Mouse (Mus musculus) ovary, postnatal 10 days (tissue): Measurements from ENCODE around the gene Iqcf3.
A peak's percentile ranks its signal among the peaks of the same experiment; 100 is the strongest.
"Not testable (repeated sequence)": the region's sequence is repeated elsewhere in the genome, so short reads cannot be mapped to it uniquely, and the experiment has no call there.

ENCODE experiments used
- DNase-seq: peaks from one replicate; pipeline ENCODE4 v3.0.0; 2022; ENCODE audit warnings: low spot score

The Iqcf3 gene

GRCm38 (mm10) chr9:106509356-106509755 is 52.1 kb downstream of the Iqcf3 start:
- no peak for DNase-seq

DNA sequence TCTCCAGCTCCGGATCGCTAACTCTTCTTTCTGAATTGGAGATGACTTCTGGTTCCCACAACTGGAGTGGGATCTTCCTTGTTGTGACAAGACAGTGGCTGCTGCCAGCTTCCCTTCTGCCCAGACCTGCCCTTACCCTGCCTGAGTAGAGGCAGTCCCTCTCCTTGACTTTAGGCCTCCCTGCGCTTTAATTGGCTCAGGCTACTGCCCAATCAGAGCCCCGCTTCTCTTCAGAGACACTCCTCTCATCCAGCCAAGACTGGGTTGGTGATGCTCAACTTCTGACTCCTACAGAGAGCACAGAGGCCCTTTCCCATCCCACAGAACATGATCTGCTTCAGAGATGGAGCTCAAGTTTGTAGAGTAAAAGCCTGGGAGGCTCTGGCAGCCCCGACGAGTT is 57.2 kb downstream of the Iqcf3 start:
- DNase-seq = no peak

- no peak for DNase-seq
These were observed 59.6 kb downstream of the Iqcf3 start for GRCm38 (mm10) chr9:106501846-106502245.

DNA sequence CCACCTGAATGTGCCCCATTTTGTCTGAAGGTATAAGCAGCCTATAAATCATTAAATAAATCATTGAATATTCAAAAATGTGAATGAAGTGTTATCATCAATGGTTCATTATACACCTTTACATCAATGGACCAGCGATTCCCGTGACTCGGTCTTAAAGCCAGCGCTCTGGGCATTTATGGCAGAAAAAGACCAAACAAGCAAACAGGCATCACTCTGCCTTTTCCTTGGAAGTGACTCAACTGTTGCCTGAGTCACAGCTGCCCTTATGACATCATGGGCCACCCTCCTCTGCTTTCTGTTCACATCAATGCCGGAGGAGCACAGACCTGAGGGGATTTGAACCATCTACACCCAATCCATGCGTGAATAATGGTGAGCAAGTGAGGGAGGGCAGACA is 61.8 kb downstream of the Iqcf3 start, which contains the start of gene Iqcf1:
Gene Iqcf1, plus strand, starts transcription at position 301 of the 400 bp plus-strand sequence.
- no peak for DNase-seq

- not testable (repeated sequence) for DNase-seq
These were observed 73.8 kb downstream of the Iqcf3 start for GRCm38 (mm10) chr9:106487602-106488001.

DNA sequence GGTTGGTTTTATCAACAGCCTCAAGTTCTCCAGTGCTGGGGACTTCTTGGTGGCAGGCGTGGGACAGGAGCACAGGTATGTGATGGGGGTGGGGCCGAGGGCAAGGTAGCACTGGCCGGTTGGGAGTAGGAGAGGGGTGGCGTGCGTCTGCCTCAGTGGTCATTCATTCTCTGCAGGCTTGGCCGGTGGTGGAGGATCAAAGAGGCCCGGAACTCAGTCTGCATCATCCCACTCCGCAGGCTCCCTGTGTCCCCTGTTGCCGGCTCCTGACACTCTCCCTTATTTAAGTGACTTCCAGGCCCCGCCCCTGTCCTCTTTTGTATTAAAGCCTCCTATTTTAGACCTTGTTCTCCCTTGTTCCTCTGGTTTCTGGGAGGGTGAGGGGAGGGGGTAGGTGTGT is 76.4 kb downstream of the Iqcf3 start:
- no peak for DNase-seq

DNA sequence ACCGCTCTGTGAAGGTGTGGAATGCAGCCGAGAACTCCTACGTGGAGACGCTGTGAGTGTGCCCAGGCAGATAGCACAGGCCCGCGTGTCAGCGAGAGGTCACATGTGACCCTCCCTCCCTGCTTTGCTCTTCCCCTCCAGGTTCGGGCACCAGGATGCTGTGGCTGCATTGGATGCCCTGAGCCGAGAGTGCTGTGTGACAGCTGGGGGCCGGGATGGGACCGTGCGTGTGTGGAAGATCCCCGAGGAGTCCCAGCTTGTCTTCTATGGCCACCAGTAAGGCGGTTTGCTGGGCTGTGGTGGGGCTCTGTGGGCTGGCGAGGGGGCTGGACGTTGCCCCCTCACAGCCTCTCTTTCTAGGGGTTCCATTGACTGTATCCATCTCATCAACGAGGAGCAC is 77.8 kb downstream of the Iqcf3 start:
- DNase-seq = no peak

DNA sequence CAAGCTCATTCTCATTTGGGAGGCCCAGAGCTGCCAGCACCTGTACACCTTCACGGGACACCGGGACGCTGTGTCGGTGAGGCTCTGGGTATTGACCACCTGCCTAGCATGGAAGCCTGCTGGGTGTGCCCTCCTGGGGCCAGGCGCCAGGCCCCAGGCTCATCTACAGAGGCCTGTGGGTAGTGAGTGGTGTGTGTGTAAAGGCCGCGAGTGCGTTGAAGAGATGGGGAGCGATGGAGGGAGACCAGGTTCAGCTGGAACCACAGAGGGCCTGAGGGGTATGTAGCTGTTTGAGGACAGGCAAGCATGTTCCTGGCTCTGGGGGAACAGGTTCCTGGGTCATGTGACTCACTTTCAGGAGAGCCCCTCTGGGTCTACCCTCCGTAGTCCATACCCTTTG is 78.3 kb downstream of the Iqcf3 start:
- DNase-seq = no peak

DNA sequence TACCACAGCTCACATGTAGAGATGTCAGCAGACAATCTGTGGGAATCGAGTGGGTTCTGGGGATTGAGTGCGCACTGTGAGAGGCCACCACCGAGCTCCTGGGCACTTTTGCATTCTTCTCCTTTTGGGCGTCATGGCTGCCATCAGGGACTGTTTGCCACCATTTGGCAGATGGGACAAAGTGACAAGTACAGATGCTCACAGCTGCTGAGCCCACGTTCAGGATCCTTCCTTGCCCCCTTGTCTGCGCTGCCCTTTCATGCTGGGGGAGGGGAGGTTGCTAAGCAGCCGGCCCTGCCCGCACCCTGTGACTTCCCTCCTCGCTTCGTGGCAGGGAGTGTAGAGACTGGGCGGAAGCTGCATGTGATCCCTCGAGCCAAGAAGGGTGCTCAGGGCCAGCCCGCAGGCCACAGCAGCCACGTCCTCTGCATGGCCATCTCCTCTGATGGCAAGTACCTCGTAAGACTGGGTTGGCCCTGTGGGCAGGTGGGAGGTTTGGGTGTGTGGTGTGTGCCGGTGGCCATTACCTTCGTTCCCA is 78.8 kb downstream of the Iqcf3 start:
- no peak for DNase-seq

GRCm38 (mm10) chr9:106481676-106482075 is 79.8 kb downstream of the Iqcf3 start:
- no peak for DNase-seq

DNA sequence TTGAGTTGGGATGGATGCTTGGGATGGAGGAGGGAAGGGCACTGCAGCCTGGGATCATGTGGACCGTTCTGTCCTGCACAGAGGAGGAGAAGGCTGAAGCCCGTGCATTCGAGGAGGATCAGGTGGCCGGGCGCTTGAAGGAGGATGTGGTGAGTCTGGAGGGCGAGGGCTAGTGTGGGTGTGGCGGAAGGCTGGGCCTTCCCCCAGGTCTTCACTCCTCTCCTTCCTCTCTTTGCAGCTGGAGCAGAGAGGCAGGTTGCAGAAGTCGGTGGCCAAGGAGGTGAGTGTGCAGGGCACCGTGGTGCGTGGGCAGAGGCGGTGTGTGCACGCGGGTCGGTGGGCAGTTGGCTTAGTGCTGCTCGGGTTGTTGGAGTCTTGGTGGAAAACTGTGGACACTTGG is 80.4 kb downstream of the Iqcf3 start:
- DNase-seq = no peak

DNA sequence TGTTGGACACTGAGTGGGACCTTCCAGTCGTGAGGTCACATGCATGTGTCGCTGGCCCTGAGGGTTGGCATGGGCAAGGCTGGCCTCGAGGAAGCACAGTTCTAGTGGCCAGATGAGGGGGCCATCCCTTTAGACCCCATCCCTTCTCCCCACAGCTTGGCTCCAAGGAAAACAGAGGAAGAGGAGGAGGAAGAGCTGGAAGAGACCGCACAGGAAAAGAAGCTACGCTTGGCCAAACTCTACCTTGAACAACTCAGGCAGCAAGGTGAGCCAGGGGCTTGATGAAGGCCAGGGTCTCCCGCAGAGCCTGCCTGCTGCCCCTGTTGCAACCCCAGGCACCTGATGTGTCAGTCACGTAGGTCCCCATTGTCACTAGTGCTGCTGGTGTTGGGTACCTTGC is 80.9 kb downstream of the Iqcf3 start:
- no peak for DNase-seq

DNA sequence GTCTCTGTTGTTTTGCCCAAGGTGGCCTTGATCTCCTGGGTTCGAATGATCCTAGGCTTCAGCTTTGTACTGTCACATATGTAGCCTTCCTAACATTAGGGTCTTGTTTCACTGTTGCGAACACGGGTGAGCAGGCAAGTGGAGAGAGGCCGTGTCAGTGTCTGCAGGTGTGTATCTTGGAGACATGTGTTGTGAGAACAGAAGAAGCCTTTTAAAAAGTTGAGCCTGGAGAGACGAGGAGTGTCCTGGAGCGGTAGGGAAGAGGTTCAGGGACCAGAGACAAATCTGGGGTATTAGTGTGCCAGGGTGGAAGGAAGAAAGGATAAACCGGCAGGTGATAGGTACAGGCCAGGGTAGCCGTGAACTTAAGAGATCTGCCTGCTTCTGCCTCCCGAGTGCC is 83.3 kb downstream of the Iqcf3 start:
- DNase-seq = no peak

DNA sequence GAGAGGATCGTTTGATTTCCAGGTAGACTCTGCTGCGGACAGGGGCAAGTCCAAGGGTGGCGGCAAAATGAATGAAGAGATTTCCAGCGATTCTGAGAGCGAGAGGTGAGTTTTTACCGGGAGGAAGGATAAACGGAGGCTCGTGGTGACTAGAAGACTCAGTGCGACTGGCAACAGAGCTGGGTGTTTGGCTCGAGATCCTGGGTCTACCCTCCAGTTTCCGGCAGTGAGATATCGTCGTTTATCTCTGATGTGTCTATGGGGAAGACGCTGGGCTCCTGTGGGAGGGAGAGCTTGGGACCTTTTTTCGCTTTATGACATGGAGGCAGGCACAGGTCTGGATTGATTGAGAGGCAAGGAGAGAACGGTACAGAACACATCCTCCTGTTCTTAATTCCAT is 83.8 kb downstream of the Iqcf3 start:
- DNase-seq = no peak

DNA sequence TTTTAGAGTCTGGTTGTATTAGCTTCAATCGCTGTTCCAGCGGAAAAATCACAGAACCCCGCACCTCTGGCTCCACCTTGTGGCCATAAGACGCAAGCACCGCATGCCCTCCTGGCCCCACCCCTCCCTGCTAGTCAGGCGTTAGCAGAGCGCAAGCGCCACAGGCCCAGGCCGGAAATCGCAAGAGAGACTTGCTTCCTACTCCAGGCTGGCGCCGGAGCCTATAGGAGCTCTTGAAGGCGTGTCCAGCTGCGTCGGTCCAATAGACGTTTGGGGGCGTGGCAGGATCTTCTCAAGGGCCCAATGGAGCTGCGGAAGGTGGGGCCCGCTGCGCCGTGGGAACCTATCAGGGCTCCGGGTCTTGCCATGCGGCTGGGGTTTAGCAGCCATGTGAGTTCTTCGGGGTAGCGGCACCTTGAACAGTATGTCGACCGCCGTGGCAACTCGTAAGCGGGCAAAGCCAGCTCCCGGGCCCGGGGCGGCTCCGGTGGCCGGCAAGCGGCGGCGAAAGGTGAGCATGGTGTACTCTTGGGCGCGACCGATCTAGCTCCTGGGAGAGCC is 84.4 kb downstream of the Iqcf3 start, which contains the start of gene Parp3:
Gene Parp3, minus strand, starts transcription at position 26 of the 561 bp plus-strand sequence.
- peak; percentile 96 for DNase-seq

- DNase-seq = no peak
These were observed 85.2 kb downstream of the Iqcf3 start for GRCm38 (mm10) chr9:106476002-106476923.

- DNase-seq = no peak
These were observed 85.8 kb downstream of the Iqcf3 start, which contains the start of gene Rrp9 for GRCm38 (mm10) chr9:106475663-106476001. Gene Rrp9, plus strand, starts transcription at chr9:106475963.

DNA sequence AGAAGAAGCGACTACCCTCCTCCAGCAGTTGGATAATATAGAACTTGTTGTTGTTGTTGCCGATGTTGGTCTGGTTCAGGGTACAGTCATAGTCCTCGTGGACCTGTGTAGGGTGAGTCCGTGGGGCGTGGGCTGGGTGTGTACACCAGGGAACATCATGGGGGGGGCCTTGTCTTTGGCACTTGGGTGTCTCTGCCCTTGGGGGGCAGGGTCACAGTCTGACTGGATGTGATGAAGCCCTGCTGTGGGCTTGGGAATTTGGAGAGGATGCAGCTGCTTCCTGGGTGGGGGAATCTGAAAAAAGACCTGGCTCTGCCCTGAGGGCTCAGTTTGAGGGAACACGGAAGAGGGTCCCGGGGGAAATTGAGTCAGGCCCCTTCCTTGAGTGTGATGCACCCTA is 86.4 kb downstream of the Iqcf3 start:
- DNase-seq = no peak

GRCm38 (mm10) chr9:106474456-106474855 is 87.0 kb downstream of the Iqcf3 start:
- no peak for DNase-seq

DNA sequence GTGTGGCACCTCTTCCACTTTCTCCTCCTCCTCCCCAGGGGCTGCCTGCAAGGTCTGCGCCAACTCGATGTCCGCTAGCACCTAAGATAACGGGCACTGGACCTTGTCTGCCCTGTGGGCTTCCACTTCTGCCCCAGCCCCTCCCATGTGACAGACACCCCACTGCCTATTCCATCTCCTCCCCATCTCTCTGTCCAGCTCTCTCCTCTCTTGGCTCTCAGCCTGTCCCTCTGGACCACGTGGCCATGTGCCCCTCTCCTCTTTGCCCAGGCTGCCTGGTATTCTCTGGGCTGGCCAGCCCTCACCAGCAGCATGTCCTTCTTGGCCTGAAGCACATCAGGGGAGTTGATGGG is 87.7 kb downstream of the Iqcf3 start:
- peak; percentile 0 for DNase-seq

GRCm38 (mm10) chr9:106473081-106473752 is 88.2 kb downstream of the Iqcf3 start:
- peak; percentile 1 for DNase-seq

GRCm38 (mm10) chr9:106472321-106472720 is 89.1 kb downstream of the Iqcf3 start:
- peak; percentile 1 for DNase-seq

GRCm38 (mm10) chr9:106471892-106472291 is 89.5 kb downstream of the Iqcf3 start:
- peak; percentile 20 for DNase-seq
